7 mouse cellular contexts compared by ENCODE assay signal in genomic region chr7:4922508-4922907, GRCm38 (mm10). TPM values are rescaled to one million over a fixed set of nuclear protein-coding genes. Genes with fewer than 3 reads are reported as not detected.
DNase-seq lines count a peak whose midpoint lies in the region; ATAC-seq lines count a peak whose summit lies in the region.

No protein-coding gene starts in this region.

- no peaks in the 10 kb centered on the region for H3K27me3 ChIP-seq in intestine, embryonic 15.5 days (replicated peaks)

- H3K9me3 ChIP-seq in intestine, embryonic 15.5 days: no peaks in the 10 kb centered on the region

- ATAC-seq in granulocyte monocyte progenitor cell, adult 5-6 weeks (replicated peaks; ENCODE audit: poor library complexity, severe bottlenecking): peak; percentile 44
- ATAC-seq in intestine, embryonic 15.5 days: peak; percentile 33

- H3K4me3 ChIP-seq in intestine, embryonic 15.5 days (replicated peaks): peak overlapping the region; percentile 25

- H3K36me3 ChIP-seq in intestine, embryonic 15.5 days: peaks cover 27% of the 10 kb centered on the region

- H3K4me2 ChIP-seq in intestine, embryonic 15.5 days (replicated peaks): peak overlapping the region; percentile 67

- WGBS in intestine, embryonic 15.5 days: under 1% methylated on average over 14 of the region's 14 CpGs

- peak overlapping the region; percentile 94; the same call in 1 of the 2 replicates for H3K27ac ChIP-seq in intestine, embryonic 15.5 days

- peaks cover 46% of the 10 kb centered on the region for H3K4me1 ChIP-seq in intestine, embryonic 15.5 days (replicated peaks)

- peak; percentile 87 for DNase-seq in adrenal gland, postnatal 14 days
- peak; percentile 92 for DNase-seq in embryo, embryonic 11 days
- DNase-seq in left cerebral cortex, adult 9 months (ENCODE audit: low spot score in 2 of 2): peak; percentile 86 to 88
- peak; percentile 75 to 79 for DNase-seq in lung, postnatal 4 days
- peak; percentile 94 to 96 for DNase-seq in right cerebral cortex, postnatal 10 days (ENCODE audit: low spot score in 2 of 2)

- no peak overlapping the region; the same call in 1 of the 2 replicates for H3K9ac ChIP-seq in intestine, embryonic 15.5 days

RNA-seq across cellular contexts. Expression of gene Nat14, which starts 0.7 kb away (rescaled TPM):
- total RNA-seq in adrenal gland, postnatal 14 days (2021): 6.6 and 8.1 TPM in 2 replicates
- 1.4 TPM in 1 of 2 replicates, not detected in the other for total RNA-seq in granulocyte monocyte progenitor cell, adult 5-6 weeks (2014; fragmentation: Nextera tagmentation)
- not detected in 2 replicates for total RNA-seq in granulocyte monocyte progenitor cell, adult 5-6 weeks (2017)
- 3.0 and 3.5 TPM in 2 replicates for polyA plus RNA-seq in intestine, embryonic 15.5 days (2015; fragmentation: Nextera tagmentation; extraction: Ambion mirVana)

RNA-seq across cellular contexts. Expression of gene Ssc5d, which starts 3.1 kb away (rescaled TPM):
- total RNA-seq in adrenal gland, postnatal 14 days (2021): 3.9 and 5.0 TPM in 2 replicates
- not detected in 2 replicates for total RNA-seq in granulocyte monocyte progenitor cell, adult 5-6 weeks (2014; fragmentation: Nextera tagmentation)
- total RNA-seq in granulocyte monocyte progenitor cell, adult 5-6 weeks (2017): 0.05 TPM in 1 of 2 replicates, not detected in the other
- 2.7 and 3.5 TPM in 2 replicates for polyA plus RNA-seq in intestine, embryonic 15.5 days (2015; fragmentation: Nextera tagmentation; extraction: Ambion mirVana)

RNA-seq across cellular contexts. Expression of gene Zfp628, which starts 7.5 kb away (rescaled TPM):
- total RNA-seq in adrenal gland, postnatal 14 days (2021): 13.7 and 16.2 TPM in 2 replicates
- total RNA-seq in granulocyte monocyte progenitor cell, adult 5-6 weeks (2014; fragmentation: Nextera tagmentation): 4.6 and 7.7 TPM in 2 replicates
- 1.0 and 1.2 TPM in 2 replicates for total RNA-seq in granulocyte monocyte progenitor cell, adult 5-6 weeks (2017)
- 2.9 and 3.4 TPM in 2 replicates for polyA plus RNA-seq in intestine, embryonic 15.5 days (2015; fragmentation: Nextera tagmentation; extraction: Ambion mirVana)

RNA-seq across cellular contexts. Expression of gene Gm36210, which starts 16.2 kb away (rescaled TPM):
- total RNA-seq in adrenal gland, postnatal 14 days (2021): 0.26 TPM in 1 of 2 replicates, not detected in the other
- not detected in 2 replicates for total RNA-seq in granulocyte monocyte progenitor cell, adult 5-6 weeks (2014; fragmentation: Nextera tagmentation)
- total RNA-seq in granulocyte monocyte progenitor cell, adult 5-6 weeks (2017): not detected in 2 replicates
- not detected in 2 replicates for polyA plus RNA-seq in intestine, embryonic 15.5 days (2015; fragmentation: Nextera tagmentation; extraction: Ambion mirVana)

RNA-seq across cellular contexts. Expression of gene Sbk2, which starts 41.7 kb away (rescaled TPM):
- 0.63 TPM in 1 of 2 replicates, not detected in the other for total RNA-seq in adrenal gland, postnatal 14 days (2021)
- not detected in 2 replicates for total RNA-seq in granulocyte monocyte progenitor cell, adult 5-6 weeks (2014; fragmentation: Nextera tagmentation)
- total RNA-seq in granulocyte monocyte progenitor cell, adult 5-6 weeks (2017): not detected in 2 replicates
- polyA plus RNA-seq in intestine, embryonic 15.5 days (2015; fragmentation: Nextera tagmentation; extraction: Ambion mirVana): 0.23 and 0.39 TPM in 2 replicates

Comparison
In these comparisons a context has a peak if more than half of its experiments do, and no peak if none do; other contexts are left out.
1. Peak in every context shown above with its lines: DNase-seq, ATAC-seq, H3K4me3 ChIP-seq and H3K27ac ChIP-seq.